Mouse (Mus musculus) MEL (cell line): ENCODE results near the gene Vmn1r230. TPM values are rescaled to one million over a fixed set of nuclear protein-coding genes. Genes with fewer than 3 reads are reported as not detected.

Experiments
- DNase-seq: peaks from one replicate; pipeline ENCODE4 v3.0.0; 2011; ENCODE audit warnings: low read depth, low spot score
- H3K27ac ChIP-seq: 2 replicates; pipeline ENCODE4 v1.5.1; 2012; ENCODE audit warnings: low read depth, mild to moderate bottlenecking, control low read depth, low read length, moderate library complexity; ENCODE audit not compliant: control insufficient read depth
- H3K27me3 ChIP-seq, 2 experiments: fragments of 150-350 bp in 1 of 2; sonication (generic) in 1 of 2; 2 replicates each; pipeline ENCODE4 v1.6.1; 2012; ENCODE audit warnings: low read length in 2 of 2, mild to moderate bottlenecking in 2 of 2, improper control_type of control experiment in 1 of 2, moderate library complexity in 1 of 2; ENCODE audit not compliant: insufficient read depth in 2 of 2, control insufficient read depth in 1 of 2
- H3K36me3 ChIP-seq, 2 experiments: 2 replicates each; pipeline ENCODE4 v1.6.1; 2012 to 2014; ENCODE audit warnings: low read length in 2 of 2, improper control_type of control experiment in 1 of 2, inconsistent platforms in 1 of 2, mild to moderate bottlenecking in 1 of 2; ENCODE audit not compliant: insufficient read depth in 2 of 2, control insufficient read depth in 1 of 2
- H3K4me1 ChIP-seq, 2 experiments: fragments of 150-350 bp in 1 of 2; sonication (generic) in 1 of 2; 2 replicates each; pipeline ENCODE4 v1.6.1; 2012; ENCODE audit warnings: low read length in 2 of 2, improper control_type of control experiment in 1 of 2, mild to moderate bottlenecking in 1 of 2; ENCODE audit not compliant: insufficient read depth in 2 of 2, control insufficient read depth in 1 of 2
- H3K4me3 ChIP-seq, 2 experiments: fragments of 150-350 bp in 1 of 2; sonication (generic) in 1 of 2; 2 replicates each; pipeline ENCODE4 v1.5.1; 2012; ENCODE audit warnings: low read depth in 2 of 2, low read length in 2 of 2, mild to moderate bottlenecking in 2 of 2, moderate library complexity in 2 of 2, control low read depth in 1 of 2, improper control_type of control experiment in 1 of 2; ENCODE audit not compliant: control insufficient read depth in 1 of 2, insufficient read depth in 1 of 2
- H3K79me2 ChIP-seq: 2 replicates; pipeline ENCODE4 v1.6.1; 2012; ENCODE audit warnings: mild to moderate bottlenecking, low read length, moderate library complexity; ENCODE audit not compliant: control insufficient read depth, poor library complexity, insufficient read depth
- H3K9ac ChIP-seq: 2 replicates; pipeline ENCODE4 v1.6.1; 2012; ENCODE audit warnings: low read depth, mild to moderate bottlenecking, control low read depth, low read length, moderate library complexity; ENCODE audit not compliant: control insufficient read depth, poor library complexity, severe bottlenecking
- H3K9me3 ChIP-seq: fragments of 150-350 bp; sonication (generic); replicated peaks from 2 replicates; pipeline ENCODE4 v1.6.1; 2012; ENCODE audit warnings: mild to moderate bottlenecking, low read length, improper control_type of control experiment, moderate library complexity; ENCODE audit not compliant: insufficient read depth
- CHD1 ChIP-seq: IDR thresholded peaks from 2 replicates; pipeline ENCODE4 v1.6.1; 2012; ENCODE audit warnings: low read depth, mild to moderate bottlenecking, inconsistent platforms, low read length, improper control_type of control experiment
- CTCF ChIP-seq, 3 experiments: IDR thresholded peaks in 2 of 3; conservative IDR thresholded peaks in 1 of 3; 2 replicates each; pipeline ENCODE4 v1.5.1; 2011 to 2012; ENCODE audit warnings: low read length in 3 of 3, low read depth in 2 of 3, mild to moderate bottlenecking in 2 of 3, improper control_type of control experiment in 1 of 3, inconsistent platforms in 1 of 3, mixed read lengths in 1 of 3, moderate library complexity in 1 of 3; ENCODE audit not compliant: control insufficient read depth in 1 of 3, insufficient read depth in 1 of 3, poor library complexity in 1 of 3, severe bottlenecking in 1 of 3
- ELF1 ChIP-seq: IDR thresholded peaks from 2 replicates; pipeline ENCODE4 v1.6.1; 2014; ENCODE audit warnings: low read depth, mild to moderate bottlenecking, inconsistent platforms, low read length, improper control_type of control experiment, moderate library complexity
- GABPA ChIP-seq: IDR thresholded peaks from 2 replicates; pipeline ENCODE4 v1.6.1; 2012; ENCODE audit warnings: low read depth, mild to moderate bottlenecking, inconsistent platforms, low read length, improper control_type of control experiment, moderate library complexity
- GATA1 ChIP-seq: IDR thresholded peaks from 2 replicates; pipeline ENCODE4 v1.6.1; 2011; ENCODE audit warnings: low read depth, low read length, improper control_type of control experiment
- KAT2A ChIP-seq: conservative IDR thresholded peaks from 2 replicates; pipeline ENCODE4 v1.6.1; 2012; ENCODE audit warnings: low read depth, low read length, improper control_type of control experiment, inconsistent platforms
- MAFK ChIP-seq: IDR thresholded peaks from 2 replicates; pipeline ENCODE4 v1.6.1; 2011; ENCODE audit warnings: low read depth, mild to moderate bottlenecking, low read length, improper control_type of control experiment, borderline replicate concordance
- MAX ChIP-seq: IDR thresholded peaks from 2 replicates; pipeline ENCODE4 v1.6.1; 2011; ENCODE audit warnings: low read length, improper control_type of control experiment
- MXI1 ChIP-seq: IDR thresholded peaks from 2 replicates; pipeline ENCODE4 v1.6.1; 2011; ENCODE audit warnings: mild to moderate bottlenecking, low read depth, low read length, improper control_type of control experiment
- MYC ChIP-seq: IDR thresholded peaks from 2 replicates; pipeline ENCODE4 v1.6.1; 2011; ENCODE audit warnings: low read depth, mild to moderate bottlenecking, low read length, improper control_type of control experiment, moderate library complexity
- NELFE ChIP-seq: IDR thresholded peaks from 2 replicates; pipeline ENCODE4 v1.6.1; 2011; ENCODE audit warnings: low read depth, low read length, improper control_type of control experiment
- NRF1 ChIP-seq: IDR thresholded peaks from 2 replicates; pipeline ENCODE4 v1.6.1; 2014; ENCODE audit warnings: low read depth, mild to moderate bottlenecking, inconsistent platforms, low read length, improper control_type of control experiment, moderate library complexity; ENCODE audit not compliant: poor library complexity, insufficient read depth, severe bottlenecking
- POLR2AphosphoS2 ChIP-seq: IDR thresholded peaks from 2 replicates; pipeline ENCODE4 v1.6.1; 2011; ENCODE audit warnings: low read length, improper control_type of control experiment
- POLR2AphosphoS5 ChIP-seq: IDR thresholded peaks from 2 replicates; pipeline ENCODE4 v1.6.1; 2012; ENCODE audit warnings: low read depth, borderline replicate concordance, mild to moderate bottlenecking, inconsistent platforms, low read length, moderate library complexity, mixed read lengths
- RCOR1 ChIP-seq: IDR thresholded peaks from 2 replicates; pipeline ENCODE4 v1.6.1; 2012; ENCODE audit warnings: low read depth, mild to moderate bottlenecking, inconsistent platforms, low read length, improper control_type of control experiment
- SIN3A ChIP-seq: IDR thresholded peaks from 2 replicates; pipeline ENCODE4 v1.6.1; 2012; ENCODE audit warnings: low read length, improper control_type of control experiment, inconsistent platforms
- SMC3 ChIP-seq: IDR thresholded peaks from 2 replicates; pipeline ENCODE4 v1.6.1; 2011; ENCODE audit warnings: low read depth, low read length, improper control_type of control experiment
- TAL1 ChIP-seq: IDR thresholded peaks from 2 replicates; pipeline ENCODE4 v1.6.1; 2012; ENCODE audit warnings: mild to moderate bottlenecking, inconsistent platforms, low read length, moderate library complexity, mixed read lengths
- TBP ChIP-seq: IDR thresholded peaks from 2 replicates; pipeline ENCODE4 v1.8.0; 2011; ENCODE audit warnings: low read depth, low read length, improper control_type of control experiment
- TCF12 ChIP-seq: IDR thresholded peaks from 2 replicates; pipeline ENCODE4 v1.6.1; 2014; ENCODE audit warnings: low read depth, mild to moderate bottlenecking, inconsistent platforms, low read length, improper control_type of control experiment, moderate library complexity
- ZC3H11A ChIP-seq: IDR thresholded peaks from 2 replicates; pipeline ENCODE4 v1.6.1; 2012; ENCODE audit warnings: low read depth, mild to moderate bottlenecking, inconsistent platforms, low read length, improper control_type of control experiment
- polyA plus RNA-seq, 2 experiments: library from polyadenylated mRNA; stranded (reverse) in 1 of 2; unstranded in 1 of 2; fragments of >175 nt in 1 of 2; fragments of >200 nt in 1 of 2; gene quantifications; 2 replicates each; pipeline versions ENCODE4 v1.2.1 to v1.2.4; 2012; ENCODE audit warnings: low replicate concordance in 2 of 2, low read depth in 1 of 2; ENCODE audit not compliant: insufficient read length in 2 of 2, insufficient read depth in 1 of 2, missing spikeins in 1 of 2
- total RNA-seq: library from RNA; depleted of rRNA; stranded (reverse); fragments of 300-350 nt; gene quantifications from 2 replicates; pipeline ENCODE4 v1.2.3, GENCODE M21; 2012; rRNA removed

Gene Vmn1r230
- total RNA-seq = not detected in 2 replicates
- polyA plus RNA-seq = not detected

DNA sequence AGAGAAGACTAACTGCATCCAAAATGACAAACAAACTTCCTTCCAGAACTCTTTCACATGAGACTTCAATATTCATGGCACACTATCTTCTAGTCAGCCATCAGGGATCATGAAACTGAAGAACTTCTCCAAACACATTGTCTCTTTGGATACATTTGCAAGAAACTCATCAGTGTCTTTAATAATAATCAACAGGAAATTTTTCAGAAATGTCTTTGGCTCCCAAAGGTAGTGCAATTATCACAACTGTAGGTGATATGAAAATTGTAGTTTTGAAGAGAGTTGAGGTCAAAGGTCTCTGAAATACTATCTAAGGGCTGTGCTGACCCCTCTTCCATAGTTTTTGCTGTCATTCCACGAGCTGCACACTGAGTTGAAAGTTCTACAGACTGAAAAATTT lies at the start of gene Vmn1r230:
Gene Vmn1r230 (plus strand): TSS at position 301 of the 400 bp plus-strand sequence.
- H3K27ac ChIP-seq = no peak within 1 kb of the TSS
- H3K9ac ChIP-seq = no peak within 1 kb of the TSS
- H3K4me1 ChIP-seq = no peaks in the 10 kb centered on the region
- H3K4me3 ChIP-seq = no peak within 1 kb of the TSS
- TF ChIP-seq SMC3 (no peak), CTCF (IDR thresholded peaks at IDR 0.05 in 2 of 3, conservative IDR thresholded peaks at IDR 0.05 in 1 of 3; ENCODE audit: control insufficient read depth in 1 of 3, insufficient read depth in 1 of 3, low read depth in 2 of 3, low read length in 3 of 3, poor library complexity in 1 of 3, severe bottlenecking in 1 of 3) (no peak), MXI1 (no peak), MAX (no peak), MAFK (no peak), TAL1 (no peak), ELF1 (no peak), SIN3A (no peak), NRF1 (no peak), MYC (no peak), NELFE (no peak), KAT2A (no peak), GATA1 (no peak)
- TF ChIP-seq, all 39 proteins: peak for 0
- Histone ChIP-seq H3K27me3 (no peaks in the 10 kb centered on the region), H3K9me3 (no peaks in the 10 kb centered on the region), H3K36me3 (no peaks in the 10 kb centered on the region), H3K79me2 (no peaks in the 10 kb centered on the region)
- no peak for DNase-seq

GRCm38 (mm10) chr17:20811255-20811654 lies 29.0 kb upstream of the Vmn1r230 start, which contains the start of gene Vmn1r229:
Gene Vmn1r229, plus strand, starts transcription at chr17:20811555.
- Histone ChIP-seq H3K79me2 (no peaks in the 10 kb centered on the region), H3K4me3 (no peak within 1 kb of the TSS), H3K36me3 (no peaks in the 10 kb centered on the region), H3K9me3 (no peaks in the 10 kb centered on the region), H3K9ac (no peak within 1 kb of the TSS), H3K27me3 (no peaks in the 10 kb centered on the region), H3K27ac (no peak within 1 kb of the TSS), H3K4me1 (no peaks in the 10 kb centered on the region)
- TF ChIP-seq CHD1 (no peak), GATA1 (no peak), POLR2AphosphoS2 (no peak), POLR2AphosphoS5 (no peak), TBP (no peak), GABPA (no peak), RCOR1 (no peak), TCF12 (no peak), ZC3H11A (no peak)
- no peak for DNase-seq

Other genes starting within 250 kb of the Vmn1r230 start
- gene Vmn2r110, start 244.0 kb upstream of the Vmn1r230 start, total RNA-seq = not detected in 2 replicates
- under 1 TPM in 1 of 2 experiments, not detected in 1; 0.01 TPM for gene Vmn2r110, start 244.0 kb upstream of the Vmn1r230 start, polyA plus RNA-seq
- not detected in 2 replicates for gene Fpr-rs3, start 215.6 kb upstream of the Vmn1r230 start, total RNA-seq
- gene Fpr-rs3, start 215.6 kb upstream of the Vmn1r230 start, polyA plus RNA-seq = not detected
- not detected in 2 replicates for gene Vmn1r226, start 157.6 kb upstream of the Vmn1r230 start, total RNA-seq
- not detected for gene Vmn1r226, start 157.6 kb upstream of the Vmn1r230 start, polyA plus RNA-seq
- not detected in 2 replicates for gene Vmn1r227, start 110.6 kb upstream of the Vmn1r230 start, total RNA-seq
- under 1 TPM in 1 of 2 experiments, not detected in 1; 0.01 TPM for gene Vmn1r227, start 110.6 kb upstream of the Vmn1r230 start, polyA plus RNA-seq
- gene Vmn1r228, start 54.3 kb upstream of the Vmn1r230 start, total RNA-seq = not detected in 2 replicates
- not detected for gene Vmn1r228, start 54.3 kb upstream of the Vmn1r230 start, polyA plus RNA-seq
- not detected in 2 replicates for gene Vmn1r229, start 28.9 kb upstream of the Vmn1r230 start, total RNA-seq
- under 1 TPM in 1 of 2 experiments, not detected in 1; 0.01 TPM for gene Vmn1r229, start 28.9 kb upstream of the Vmn1r230 start, polyA plus RNA-seq
- not detected in 2 replicates for gene Vmn1r231, start 64.6 kb downstream of the Vmn1r230 start, total RNA-seq
- not detected for gene Vmn1r231, start 64.6 kb downstream of the Vmn1r230 start, polyA plus RNA-seq
- not detected in 2 replicates for gene Vmn1r232, start 79.3 kb downstream of the Vmn1r230 start, total RNA-seq
- not detected for gene Vmn1r232, start 79.3 kb downstream of the Vmn1r230 start, polyA plus RNA-seq
- 152 and 154 TPM in 2 replicates for gene Ppp2r1a, start 104.9 kb downstream of the Vmn1r230 start, total RNA-seq
- 100 to 1,000 TPM in 1 of 2 experiments, not detected in 1; 312 TPM for gene Ppp2r1a, start 104.9 kb downstream of the Vmn1r230 start, polyA plus RNA-seq
- gene Vmn1r233, start 156.0 kb downstream of the Vmn1r230 start, total RNA-seq = not detected in 2 replicates
- gene Vmn1r233, start 156.0 kb downstream of the Vmn1r230 start, polyA plus RNA-seq = not detected
- 9.1 and 11.6 TPM in 2 replicates for gene Zfp160, start 168.5 kb downstream of the Vmn1r230 start, total RNA-seq
- 1 to 10 TPM in 1 of 2 experiments, not detected in 1; 7.7 TPM for gene Zfp160, start 168.5 kb downstream of the Vmn1r230 start, polyA plus RNA-seq